Mouse (Mus musculus): Measurements from ENCODE around the gene Ssbp3.
A peak's percentile ranks its signal among the peaks of the same experiment; 100 is the strongest.

Ssbp3 gene

DNA sequence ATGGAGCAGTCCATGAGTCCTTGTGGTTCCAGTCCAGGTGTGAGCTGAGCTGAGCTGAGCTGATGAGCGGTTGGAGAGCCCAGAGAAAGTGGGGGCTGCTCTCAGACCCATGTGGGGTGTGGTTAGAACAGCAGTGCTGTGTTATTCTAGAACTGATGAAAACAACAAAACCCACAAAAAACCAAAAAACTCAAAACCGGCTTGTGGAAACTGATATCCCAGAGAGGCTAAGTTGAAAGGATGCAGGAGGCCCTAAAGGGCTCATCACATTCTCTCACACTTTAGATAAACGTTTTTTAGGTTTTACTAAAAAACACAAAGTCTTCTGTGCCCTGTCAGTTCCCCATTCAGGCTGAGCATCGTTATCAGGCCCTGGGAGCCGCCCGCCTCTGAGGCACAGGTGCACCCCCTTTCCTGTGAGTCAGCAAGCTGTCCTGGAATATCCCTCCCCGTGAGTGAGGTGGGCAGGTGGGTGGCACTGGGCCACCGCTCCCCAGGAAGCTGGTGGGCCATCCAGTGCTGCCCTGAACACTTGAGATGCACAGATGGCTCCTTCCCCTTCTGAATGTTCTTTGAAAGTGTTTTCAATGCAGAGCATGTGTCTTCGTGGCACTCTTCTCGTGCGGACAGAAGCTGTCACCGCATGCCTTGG, 24.6 kb downstream of the Ssbp3 start:
- no peak for DNase-seq

DNA sequence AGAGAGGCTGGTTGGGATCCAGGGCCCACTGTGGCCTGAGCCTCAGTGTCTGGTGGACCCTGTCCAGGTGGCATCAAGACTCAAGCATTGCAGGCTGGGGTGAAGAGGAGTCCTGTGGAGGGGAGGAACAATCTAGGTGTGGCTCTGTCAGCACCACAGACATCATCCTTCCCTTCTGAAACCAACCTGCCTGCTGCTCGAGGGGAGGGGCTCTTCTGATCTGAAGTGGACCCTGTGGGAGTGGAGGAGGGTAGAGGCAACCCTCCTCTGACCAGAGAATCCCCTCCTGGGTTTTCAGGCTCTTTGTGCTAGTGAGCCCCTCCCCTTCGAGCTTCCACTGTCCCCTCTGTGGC, 25.1 kb downstream of the Ssbp3 start:
- no peak for DNase-seq

DNA sequence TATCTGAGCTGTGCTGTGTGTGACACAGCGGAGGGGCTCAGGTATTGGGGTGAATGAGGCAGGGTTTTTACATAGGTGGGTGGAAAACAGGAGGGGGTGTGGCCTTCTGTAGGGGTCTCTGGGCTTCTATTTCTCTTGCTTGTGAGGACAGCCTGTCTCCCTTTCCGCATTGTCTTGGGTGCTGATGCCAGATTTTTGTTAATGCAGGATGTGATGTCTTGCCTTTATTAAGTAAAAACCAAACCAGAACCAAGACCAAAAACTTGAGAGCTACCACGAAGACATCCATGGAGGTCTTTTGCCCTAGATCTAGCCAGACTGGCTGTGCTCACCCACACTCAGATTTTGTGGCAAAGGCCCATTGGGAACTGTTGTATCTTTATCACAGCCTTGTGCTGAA, 25.5 kb downstream of the Ssbp3 start:
- DNase-seq, result no peak

DNA sequence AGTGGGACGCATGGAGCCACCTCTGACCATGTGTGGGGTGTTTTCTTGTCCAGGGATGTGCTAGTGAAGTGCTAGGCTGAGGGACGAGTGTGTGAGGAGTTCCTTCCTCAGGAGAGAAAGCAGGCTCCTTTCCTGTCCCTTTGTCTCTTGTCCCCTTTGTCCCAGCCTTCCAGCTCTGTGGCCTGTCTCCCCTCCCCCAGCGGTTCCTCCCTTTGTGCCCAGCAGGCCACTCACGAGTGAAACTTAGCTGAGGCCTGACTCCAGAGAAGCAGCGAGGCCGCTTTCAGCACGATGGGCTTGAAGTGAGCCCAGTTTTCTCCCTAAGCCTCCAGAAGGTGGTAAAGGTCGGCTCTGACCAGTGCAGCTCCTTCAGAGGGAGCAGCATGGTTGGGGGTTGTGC, 26.2 kb downstream of the Ssbp3 start:
- no peak for DNase-seq

DNA sequence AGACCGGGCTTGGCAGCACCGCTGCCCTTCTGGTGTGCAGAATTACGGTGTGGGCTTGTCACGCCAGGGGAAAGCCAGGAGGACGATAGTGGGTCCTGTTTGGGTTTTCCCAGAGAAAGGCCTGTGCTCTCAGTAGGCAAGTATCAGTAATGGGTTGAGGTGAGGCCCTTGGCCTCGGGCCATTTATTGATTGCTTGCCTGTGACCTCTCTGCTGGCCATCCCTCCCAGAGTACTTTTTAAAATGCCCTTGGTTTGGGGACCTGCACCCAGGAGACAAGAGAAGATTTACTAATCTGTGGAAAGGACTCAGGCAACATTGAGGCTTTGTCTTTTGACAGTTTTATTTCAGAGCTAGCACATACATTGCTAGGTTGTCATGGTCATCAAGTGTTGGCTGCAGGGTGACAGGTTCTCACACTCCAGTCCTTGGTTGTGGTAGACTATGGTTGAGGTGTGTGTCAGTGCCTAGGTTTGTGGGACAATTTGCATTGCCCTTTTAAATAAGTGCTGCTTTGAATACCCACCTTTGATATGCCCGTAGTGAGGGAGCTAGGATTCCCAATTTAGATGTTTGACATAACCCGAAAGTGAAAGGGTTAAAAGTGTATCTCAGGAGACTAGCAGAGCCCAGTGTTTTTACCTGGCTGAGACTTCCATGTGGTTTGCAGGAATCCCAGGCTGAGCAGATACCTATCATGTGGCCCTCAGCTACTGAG, 28.2 kb downstream of the Ssbp3 start:
- DNase-seq, result no peak

DNA sequence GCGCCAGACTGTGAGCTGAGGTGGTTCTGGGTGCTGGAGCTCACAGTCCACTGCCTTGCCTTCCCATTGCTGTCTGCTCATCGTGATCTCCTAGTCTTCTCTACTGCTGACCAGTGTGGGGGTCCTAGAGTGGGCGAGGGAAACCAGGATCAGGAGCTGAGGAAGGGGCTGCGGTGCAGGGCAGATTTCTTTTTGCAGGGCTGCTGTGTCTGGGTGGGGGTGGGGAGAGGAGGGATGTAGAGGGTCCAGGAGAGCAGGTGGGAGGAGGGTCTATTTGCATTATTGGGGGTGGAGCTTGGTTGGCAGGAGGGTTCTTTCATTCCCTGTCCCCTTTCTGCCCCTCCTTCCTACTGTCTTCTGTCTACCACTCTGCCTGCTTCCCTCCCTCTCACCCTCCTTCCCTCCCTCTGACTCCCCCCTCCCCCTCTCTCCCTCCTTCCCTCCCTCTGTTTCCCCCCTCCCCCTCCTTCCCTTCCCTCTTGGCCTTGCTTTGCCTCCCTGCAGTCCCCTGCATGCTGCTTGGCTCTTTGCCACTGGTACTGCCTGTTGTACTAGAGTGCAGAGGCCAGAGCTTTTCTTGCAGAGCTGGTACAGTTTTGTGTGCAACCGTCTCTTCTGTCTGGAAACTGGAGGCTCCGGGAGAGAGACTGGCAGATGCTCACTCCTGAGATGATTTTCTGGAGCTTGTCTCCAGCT, 28.9 kb downstream of the Ssbp3 start:
- peak in 1 of 2 experiments; percentile 18 for DNase-seq

DNA sequence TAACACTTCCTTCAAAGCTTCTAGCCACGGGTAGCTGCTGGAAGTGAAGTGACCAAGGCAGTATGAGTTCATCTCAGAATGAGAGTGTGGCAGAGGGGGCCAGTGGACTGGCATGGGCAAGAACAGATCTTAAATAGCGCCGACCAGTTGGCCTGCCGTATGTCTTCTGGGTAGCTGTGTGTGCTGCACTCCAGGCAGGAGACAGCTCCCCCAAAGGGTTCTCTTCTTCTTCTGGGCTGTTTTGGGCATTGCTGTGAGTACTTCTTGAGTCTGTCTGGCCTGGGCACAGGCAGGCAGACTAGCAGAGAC, 29.4 kb downstream of the Ssbp3 start:
- no peak for DNase-seq

DNA sequence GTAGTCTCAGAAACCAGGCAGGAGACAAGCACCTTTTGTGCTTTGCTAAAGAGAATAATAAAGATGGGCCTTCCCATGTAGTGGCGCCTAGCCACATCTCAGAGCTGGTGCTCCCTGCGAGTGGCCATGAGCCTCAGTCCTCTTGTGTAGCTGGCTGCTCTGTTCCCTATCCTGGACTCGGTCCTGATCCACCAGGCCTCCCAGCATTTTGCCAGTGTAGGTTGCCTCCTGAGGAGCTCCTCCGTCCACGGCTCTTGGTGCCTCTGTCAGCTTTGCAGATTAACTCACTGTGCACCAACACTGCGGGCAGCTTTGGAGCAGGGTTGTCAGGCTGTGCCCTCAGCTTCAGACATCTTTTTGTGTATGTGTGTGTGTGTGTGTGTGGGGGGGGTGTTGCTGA, 30.4 kb downstream of the Ssbp3 start:
- DNase-seq, result no peak

DNA sequence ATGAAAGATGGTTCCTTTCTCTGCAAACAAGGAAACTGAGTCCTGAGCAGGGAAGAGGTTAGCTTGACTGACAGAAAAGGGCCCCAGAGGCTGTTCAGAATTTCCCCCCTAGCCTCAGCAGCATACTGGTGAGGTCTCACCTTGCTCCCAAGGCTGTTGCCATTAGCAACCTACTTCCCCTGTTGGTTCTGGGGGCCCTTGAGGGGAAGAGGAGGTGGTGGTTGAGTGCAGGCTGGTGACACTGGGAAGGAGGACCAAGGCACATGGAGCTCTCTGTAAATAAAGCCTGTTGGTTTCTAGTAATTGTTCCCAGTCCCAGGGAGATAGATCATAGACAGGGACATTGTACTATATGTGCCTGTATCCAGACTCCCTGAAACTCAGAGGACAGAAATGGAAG, 31.0 kb downstream of the Ssbp3 start:
- DNase-seq, result no peak

DNA sequence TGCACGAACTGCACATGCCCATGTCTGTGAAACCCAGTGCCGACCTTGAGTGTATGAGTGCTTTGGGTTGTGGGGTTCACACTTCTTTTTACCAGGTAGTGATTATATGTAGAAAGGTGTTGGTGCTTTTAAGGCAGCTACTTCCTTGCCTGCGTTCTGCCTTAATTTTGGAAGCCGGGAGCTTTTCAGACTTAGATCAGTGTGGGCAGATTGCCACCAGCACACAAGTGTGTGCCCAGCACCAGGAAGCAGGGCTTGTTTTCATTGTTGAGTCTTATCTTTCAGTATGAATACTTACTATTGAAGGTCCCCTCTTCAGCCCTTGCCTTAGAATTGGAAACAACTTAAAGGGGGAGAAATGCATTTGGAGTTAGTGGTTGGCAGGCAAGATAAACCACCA, 32.0 kb downstream of the Ssbp3 start:
- DNase-seq, result peak in 1 of 2 experiments; percentile 34

DNA sequence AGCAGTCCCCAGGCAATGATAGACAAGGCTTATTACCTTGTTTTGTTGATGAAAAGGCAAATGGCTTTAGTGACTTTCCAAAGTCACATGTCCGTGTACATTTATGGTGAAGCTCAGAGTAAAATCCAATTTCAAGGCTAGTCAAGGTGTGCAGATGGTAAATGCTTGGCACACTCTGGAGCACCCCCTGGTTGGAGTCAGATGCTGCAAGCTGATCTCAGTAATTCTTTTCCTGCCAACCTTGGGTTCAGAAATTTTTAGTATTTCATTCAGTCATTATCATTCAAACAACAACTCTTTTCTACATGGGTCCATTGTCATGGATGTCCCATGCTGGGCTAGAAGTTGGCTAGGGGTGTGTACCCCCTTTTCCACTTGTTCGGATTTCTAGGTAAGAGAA, 33.1 kb downstream of the Ssbp3 start:
- no peak for DNase-seq

DNA sequence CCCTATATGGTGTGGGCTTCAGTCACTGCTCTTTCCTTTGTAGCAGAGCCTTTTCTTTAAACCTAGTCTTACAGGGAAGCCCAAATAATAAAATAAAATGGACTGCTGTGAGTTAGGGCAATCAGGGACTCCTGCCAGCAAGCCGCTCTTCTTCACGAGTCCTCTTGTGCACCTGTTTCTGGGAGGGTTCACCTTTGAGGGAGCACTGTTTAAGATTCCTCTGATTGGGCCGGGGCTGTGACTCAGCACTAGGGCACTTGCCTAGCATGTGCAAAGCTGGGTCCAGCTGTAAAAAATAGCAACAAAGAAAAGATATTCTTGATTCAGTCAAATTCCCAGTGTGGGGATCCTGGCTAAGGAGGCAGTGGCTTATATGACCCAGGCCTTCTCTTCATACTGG, 34.4 kb downstream of the Ssbp3 start:
- no peak for DNase-seq

DNA sequence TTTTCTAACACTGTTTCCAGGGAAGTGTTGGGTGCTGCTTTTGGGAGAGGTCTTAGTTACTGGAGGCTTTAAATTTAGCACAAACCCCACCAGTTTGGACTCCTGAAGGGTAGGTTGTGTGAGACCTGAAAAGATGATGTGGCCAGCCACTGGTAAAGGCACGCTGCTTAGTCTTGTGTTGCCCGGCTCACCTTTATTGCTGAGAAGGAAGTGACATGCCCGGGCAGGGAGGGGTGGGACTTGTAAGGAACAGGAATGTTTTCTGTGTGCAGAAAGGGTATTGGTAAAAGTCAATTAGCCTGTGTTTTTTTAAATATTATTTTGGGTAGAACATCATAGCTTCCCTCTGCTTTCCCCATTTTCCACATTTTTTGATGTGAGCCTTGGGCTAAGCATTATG, 37.2 kb downstream of the Ssbp3 start:
- DNase-seq, result no peak

DNA sequence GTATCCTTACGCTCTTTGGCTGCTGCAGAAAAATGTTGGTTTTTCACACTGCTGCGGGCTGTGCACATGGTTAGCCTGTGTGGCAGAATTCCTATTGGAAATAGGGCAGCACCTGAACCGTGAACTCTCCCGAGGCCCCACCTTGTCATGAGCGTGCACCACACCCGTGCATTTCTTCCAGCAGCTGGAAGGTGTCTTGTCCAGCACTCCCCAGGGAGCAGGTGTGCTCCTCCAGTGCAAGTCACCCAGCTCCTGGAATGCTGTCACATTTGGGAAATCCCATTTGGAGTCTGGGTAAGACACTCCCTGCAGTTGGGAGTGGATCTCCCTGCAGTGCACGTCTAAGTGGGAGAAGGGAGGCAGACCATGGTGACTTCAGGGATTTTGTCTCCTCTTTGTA, 38.0 kb downstream of the Ssbp3 start:
- DNase-seq, result no peak

DNA sequence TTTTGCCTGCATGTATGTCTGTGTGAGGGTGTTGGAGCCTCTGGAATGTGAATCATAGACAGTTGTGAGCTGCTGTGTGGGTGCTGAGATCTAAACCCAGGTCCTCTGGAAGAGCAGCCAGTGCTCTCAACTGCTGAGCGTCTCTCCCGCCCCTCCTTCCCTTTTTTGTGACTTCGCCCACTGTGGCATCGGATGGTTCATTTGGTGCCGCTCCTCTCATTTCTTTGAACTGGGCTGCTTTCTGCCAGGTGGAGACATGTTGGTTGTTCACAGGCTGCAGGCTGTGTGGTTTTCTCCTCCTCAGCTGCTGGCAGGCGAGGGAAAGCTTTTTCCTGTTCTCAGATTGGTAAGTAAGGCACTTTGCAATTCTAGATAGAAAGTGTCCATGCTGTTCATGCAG, 38.7 kb downstream of the Ssbp3 start:
- DNase-seq, result no peak

DNA sequence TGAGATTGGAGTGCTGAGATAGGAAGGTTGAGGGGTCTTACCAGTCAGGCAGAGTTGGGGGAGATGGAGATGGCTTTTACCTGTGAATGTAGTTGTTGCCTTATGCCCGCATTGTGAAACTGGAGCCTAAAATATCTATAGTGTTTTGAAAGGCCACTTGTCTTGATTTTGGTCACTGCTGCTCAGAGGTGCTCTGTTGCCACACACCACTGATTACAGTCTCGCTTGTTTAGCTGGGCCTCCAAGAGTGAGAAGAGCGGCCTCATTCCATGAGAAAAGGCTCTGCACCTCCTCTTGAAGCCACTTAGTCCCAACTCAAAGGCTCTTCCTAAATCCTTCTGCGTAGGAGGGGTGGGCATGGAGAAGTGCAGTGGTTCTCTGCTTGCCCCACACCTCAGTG, 40.3 kb downstream of the Ssbp3 start:
- no peak for DNase-seq

DNA sequence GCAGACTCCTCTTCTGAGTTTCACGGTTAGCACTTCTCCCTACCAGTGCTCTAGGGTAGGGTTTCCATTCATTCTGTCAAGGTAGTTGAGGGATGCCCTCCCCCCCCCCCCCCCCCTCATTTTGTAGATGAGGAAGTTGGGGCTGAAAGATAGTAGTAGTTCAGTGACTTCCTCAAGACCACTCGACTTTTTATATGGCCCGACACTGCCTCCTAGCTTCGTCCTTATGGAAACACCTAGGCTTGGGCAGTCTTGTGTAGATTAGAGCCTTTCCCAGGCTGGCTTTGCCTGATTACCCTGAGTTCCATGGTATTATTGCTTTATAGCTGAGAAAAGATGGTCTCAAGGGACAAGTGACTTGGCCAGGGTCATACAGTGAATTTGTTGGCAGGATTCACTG, 41.0 kb downstream of the Ssbp3 start:
- no peak for DNase-seq

DNA sequence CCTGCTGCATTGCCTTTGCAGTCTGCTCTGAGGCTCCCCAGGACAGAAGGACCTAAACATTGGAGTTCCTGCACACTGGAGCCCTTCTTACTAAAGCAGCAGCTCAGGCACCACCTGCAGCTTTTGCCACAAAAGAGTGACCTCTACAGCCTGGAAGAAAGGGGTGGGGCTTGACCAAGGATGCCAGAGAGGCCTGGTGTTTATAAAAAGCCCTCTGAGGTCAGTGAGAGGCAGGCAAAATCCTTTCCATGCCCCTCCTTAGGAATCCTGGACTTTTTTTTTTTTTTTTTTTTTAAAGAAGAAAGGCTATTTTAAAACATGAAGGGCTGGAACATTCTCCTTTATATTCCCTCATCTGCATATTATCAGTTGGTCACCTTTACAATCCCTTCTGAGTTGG, 42.7 kb downstream of the Ssbp3 start:
- DNase-seq, result peak; percentile 46 to 66

DNA sequence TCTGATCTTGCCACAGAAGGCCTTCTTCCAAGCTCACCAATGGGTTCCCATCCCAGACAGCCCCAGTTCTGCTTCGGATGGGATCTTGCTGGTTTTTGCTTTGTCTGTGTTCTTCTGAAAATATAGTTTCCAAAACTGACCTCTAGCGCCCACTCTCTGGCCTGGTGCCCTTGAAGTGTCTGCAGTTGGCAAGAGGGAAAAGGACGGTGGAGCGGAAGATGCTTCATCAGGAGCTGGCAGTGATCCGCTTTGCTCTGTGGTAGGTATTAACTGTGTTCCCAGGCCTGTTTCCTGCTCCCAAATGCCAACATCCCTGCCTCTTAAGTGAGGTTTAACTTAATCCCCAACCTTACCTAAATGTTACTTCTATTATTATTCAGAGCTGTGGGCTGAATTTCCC, 43.3 kb downstream of the Ssbp3 start:
- DNase-seq, result no peak

DNA sequence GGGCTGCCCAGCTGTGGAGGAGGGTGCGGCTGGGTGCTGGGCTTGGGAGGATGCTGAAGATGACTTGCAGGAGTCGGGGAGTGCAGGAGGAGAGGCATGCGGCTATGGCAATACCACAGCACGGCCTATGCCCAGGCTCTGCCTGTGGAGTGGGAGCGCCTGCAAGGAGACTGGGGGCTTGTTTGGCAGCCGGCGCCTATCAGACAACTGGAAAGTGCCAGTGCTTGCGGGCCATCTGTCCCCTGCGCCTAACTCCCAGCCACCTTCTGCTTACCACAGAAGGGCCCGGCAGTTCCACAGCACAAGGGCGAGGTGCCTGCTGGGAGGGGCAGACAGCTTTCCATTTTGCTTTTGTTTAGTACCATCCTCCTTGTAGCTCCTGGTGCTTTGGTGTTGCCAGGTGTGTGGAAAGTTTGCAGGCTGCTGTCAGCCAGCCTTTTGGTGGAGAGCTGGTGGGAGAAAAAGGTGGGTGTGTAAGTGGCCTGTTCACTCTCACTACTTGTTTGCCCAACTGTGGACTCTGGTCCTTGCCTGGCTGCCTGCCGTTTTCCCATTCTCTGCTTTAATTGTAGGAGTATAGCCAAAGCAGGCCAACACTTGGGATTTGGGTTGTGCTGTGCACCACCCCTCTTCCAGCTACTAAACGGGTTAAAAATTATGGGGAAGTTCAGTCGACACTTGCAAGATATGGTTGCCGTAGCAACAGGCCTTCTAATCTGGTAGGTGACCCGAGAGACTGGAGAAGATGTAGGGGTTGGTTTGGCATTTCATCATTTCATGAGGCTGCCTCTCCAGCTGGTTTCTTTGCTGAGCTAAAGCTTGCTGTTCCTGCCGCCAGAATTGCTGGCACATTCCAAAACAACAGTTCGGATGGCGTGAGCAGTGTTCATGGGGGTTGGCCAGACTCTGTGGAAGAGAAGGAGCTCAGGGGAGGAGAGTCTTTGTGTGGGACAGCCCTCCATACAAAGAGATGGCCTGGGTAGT, 45.5 kb downstream of the Ssbp3 start:
- peak; percentile 30 to 46 for DNase-seq

DNA sequence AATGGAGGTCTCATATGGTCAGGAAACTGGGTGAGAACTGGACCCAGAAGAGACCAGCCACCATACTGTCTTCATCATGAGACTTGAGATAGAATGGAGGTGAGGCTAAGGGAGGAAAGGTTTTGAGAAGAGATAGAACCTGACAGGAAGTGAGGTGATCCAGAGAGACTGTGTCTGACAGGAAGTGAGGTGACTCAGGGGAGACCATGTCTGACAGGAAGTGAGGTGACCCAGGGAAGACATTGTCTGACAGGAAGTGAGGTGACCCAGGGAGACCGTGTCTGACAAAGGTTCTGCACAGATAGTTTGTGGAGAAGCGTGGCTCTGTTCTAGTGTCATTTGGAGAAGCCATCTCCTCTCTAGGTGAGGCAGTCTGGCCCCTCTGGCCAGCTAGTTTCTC, 47.6 kb downstream of the Ssbp3 start:
- DNase-seq, result no peak

DNA sequence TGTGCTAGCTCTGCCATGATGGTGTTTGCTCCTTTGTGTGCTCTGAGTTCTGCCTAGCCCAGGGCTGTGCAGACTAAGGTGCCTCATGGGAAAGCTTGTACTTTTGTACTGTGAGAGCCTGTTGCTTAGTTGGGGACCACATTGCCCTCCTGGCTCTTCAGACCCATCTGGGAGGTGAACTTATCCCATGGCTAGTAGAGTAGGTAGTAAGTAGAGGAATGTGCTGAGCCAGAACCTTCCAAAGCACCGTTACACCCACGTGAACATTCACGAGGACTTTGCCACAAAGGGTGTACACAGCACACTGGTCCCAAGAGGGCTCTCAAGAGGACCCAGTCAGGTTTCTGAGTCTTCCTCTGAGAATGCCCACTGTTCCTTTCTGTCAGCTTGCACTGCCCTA, 48.1 kb downstream of the Ssbp3 start:
- no peak for DNase-seq
